Mouse (Mus musculus) megakaryocyte, adult 5-6 weeks (primary cell): ENCODE results near the gene Tnrc6a. TPM values are rescaled to one million over a fixed set of nuclear protein-coding genes. Genes with fewer than 3 reads are reported as not detected.

Experiments used
- ATAC-seq: 2 replicates; pipeline ENCODE4 v1.8.0; 2016; ENCODE audit warnings: mild to moderate bottlenecking, inconsistent platforms; ENCODE audit not compliant: poor library complexity, severe bottlenecking
- total RNA-seq, 2 experiments: library from RNA; stranded (forward) in 1 of 2; stranded (reverse) in 1 of 2; fragments of 153-499, 151-499 nt in 1 of 2; fragments of 221-1000, 200-1000 nt in 1 of 2; gene quantifications; 2 replicates each; pipeline versions ENCODE4 v1.2.3 to v1.2.4; 2015 to 2017

Gene Tnrc6a
- total RNA-seq, 2 experiments from 2014 or later, result 22.2 to 23.3 TPM

GRCm38 (mm10) chr7:123220633-123220942, 96.9 kb downstream of the Tnrc6a start:
- no peak for ATAC-seq

- ATAC-seq, result no peak
These were observed 100.4 kb downstream of the Tnrc6a start for GRCm38 (mm10) chr7:123224076-123224475.

DNA sequence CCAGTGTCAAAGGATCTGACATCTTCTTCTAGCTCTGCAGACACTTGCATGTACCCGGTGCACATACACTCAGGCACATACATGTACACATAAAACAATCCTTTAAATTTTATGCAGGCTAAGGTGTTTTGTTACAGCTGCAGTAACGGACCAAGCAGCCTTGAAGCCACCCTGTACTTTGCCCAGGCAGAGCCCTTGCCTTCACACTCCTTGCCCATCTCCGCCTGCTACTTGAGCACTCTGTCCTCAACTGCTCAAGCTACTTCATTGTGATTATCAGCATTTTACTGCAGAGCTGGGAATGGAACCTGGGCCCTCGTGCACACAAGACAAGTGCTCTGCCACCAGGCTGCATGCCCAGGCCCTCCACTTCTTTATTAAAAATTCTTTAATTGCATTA, 101.5 kb downstream of the Tnrc6a start:
- no peak for ATAC-seq

DNA sequence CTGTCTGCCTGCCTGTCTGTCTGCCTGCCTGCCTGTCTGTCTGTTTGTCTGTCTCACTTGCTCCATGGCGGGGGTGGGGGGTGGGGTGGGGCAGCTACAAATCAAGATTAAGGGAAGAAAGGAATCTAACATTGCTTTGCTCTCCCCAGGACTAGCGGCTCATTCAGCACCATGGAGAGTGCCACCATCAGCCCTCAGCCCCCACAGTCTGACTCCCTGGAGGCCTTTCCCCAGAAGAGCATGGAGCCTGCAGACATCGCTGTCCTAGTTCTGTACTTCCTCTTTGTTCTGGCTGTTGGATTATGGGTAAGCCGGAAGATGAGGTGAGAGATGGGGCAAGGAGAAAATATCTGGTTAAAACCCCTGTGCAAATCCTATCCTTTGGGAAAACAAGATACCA, 111.8 kb downstream of the Tnrc6a start:
- ATAC-seq, result peak; percentile 54; the same call in 1 of the 2 replicates

DNA sequence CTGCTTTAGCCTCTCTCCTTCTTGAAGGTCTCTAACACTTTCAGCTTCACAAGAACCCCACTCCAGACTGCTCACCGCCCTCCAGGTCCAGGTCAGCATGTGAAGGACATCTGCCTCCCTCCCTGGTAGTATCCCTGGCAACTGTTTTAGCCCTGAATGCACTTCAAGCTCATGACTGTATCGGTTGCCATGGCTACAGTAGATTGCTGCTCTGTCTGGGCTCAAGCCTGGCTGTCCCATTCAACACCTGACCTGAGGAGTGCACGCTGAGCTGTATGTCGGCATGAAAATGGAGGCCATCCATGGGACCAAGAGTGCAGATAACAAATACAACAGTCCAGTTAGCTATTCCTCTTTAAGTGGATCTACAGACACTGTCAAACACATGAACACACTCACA, 114.9 kb downstream of the Tnrc6a start:
- no peak for ATAC-seq

GRCm38 (mm10) chr7:123240064-123240463, 116.4 kb downstream of the Tnrc6a start:
- ATAC-seq, result peak; percentile 78

- peak; percentile 78 for ATAC-seq
These were observed 118.6 kb downstream of the Tnrc6a start for GRCm38 (mm10) chr7:123242241-123242640.

DNA sequence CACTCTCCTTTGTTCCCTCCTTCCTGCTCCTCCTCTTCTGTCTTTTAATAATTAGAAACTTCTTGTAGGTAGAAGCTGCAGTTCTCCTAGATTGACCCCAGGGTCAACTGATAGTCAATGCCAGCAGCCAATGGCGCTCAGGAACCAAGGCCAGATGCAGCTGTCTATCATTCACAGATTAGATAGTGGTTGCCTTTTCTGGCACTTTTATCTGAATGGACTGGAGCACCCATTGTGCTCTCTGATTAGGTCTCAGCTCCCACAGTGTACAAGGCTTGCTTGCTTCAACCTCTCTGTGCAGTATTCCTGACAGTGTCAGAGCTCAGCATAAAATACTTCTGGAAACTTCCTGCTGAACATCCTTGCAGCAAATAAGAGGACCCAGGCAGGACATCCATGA, 121.1 kb downstream of the Tnrc6a start:
- ATAC-seq, result no peak

Other genes with a start within 250 kb of the Tnrc6a start
- gene Rbbp6, start 158.2 kb upstream of the Tnrc6a start, total RNA-seq (2015), result 66.1 and 83.1 TPM in 2 replicates
- gene Rbbp6, start 158.2 kb upstream of the Tnrc6a start, total RNA-seq (2017), result 36.8 and 50.8 TPM in 2 replicates
- gene Slc5a11, start 90.9 kb downstream of the Tnrc6a start, total RNA-seq (2015), result 0.11 and 1.5 TPM in 2 replicates
- gene Slc5a11, start 90.9 kb downstream of the Tnrc6a start, total RNA-seq (2017), result 0.48 and 15.2 TPM in 2 replicates
- gene Lcmt1, start 245.9 kb downstream of the Tnrc6a start, total RNA-seq (2015), result 22.6 and 23.4 TPM in 2 replicates
- gene Lcmt1, start 245.9 kb downstream of the Tnrc6a start, total RNA-seq (2017), result 30.1 and 37.4 TPM in 2 replicates
- gene Arhgap17, start 246.0 kb downstream of the Tnrc6a start, total RNA-seq (2015), result 123 and 129 TPM in 2 replicates
- gene Arhgap17, start 246.0 kb downstream of the Tnrc6a start, total RNA-seq (2017), result 40.7 and 51.7 TPM in 2 replicates